Mouse (Mus musculus): Measurements from ENCODE around the gene Zscan22. TPM values are rescaled to one million over a fixed set of nuclear protein-coding genes. Genes with fewer than 3 reads are reported as not detected.
A peak's percentile ranks its signal among the peaks of the same experiment; 100 is the strongest.
"Not testable (repeated sequence)": the region's sequence is repeated elsewhere in the genome, so short reads cannot be mapped to it uniquely, and the experiment has no call there.

The Zscan22 gene
- total RNA-seq (2021), result 10 to 100 TPM; 16.2 to 17.0 TPM
- long read RNA-seq, experiment 1, transcript Zscan22-203 (2 exons, 2,087 nt), result major isoform, 12 of 17 reads
- long read RNA-seq, experiment 1, partial matches to known transcripts, result 0 of 17 reads
- long read RNA-seq, experiment 1, other reads (novel, unspliced or antisense), result 4 of 17 reads
- long read RNA-seq, experiment 2, transcript Zscan22-203 (2 exons, 2,087 nt), result major isoform, 9 of 20 reads
- long read RNA-seq, experiment 2, partial matches to known transcripts, result 1 of 20 reads
- long read RNA-seq, experiment 2, other reads (novel, unspliced or antisense), result 7 of 20 reads

- intact Hi-C loops (cut with DNase I), result loop anchor here (1.0 to 10.0 kb wide), 3 partner anchors 17 to 377 kb away; partner anchors contain the start of genes Lig1, Rps5, Zfp128 and Zswim9
- H3K27ac ChIP-seq, result peak within 1 kb of the TSS; percentile 73
- peak; percentile 3; the same call in 1 of the 2 replicates for TF ChIP-seq CTCF (IDR thresholded peaks at IDR 0.05)
Observed at GRCm38 (mm10) chr7:12897655-12898410, at the start of gene Zscan22. Gene Zscan22 (plus strand): TSS chr7:12897815.

GRCm38 (mm10) chr7:12874301-12874700, 23.3 kb upstream of the Zscan22 start:
- peak; percentile 57 for TF ChIP-seq CTCF (IDR thresholded peaks at IDR 0.05)
- intact Hi-C loops (cut with DNase I), result no loop called here
- Histone ChIP-seq H3K4me3 (no peak overlapping the region), H3K27ac (no peak overlapping the region)
- no peak for DNase-seq (ENCODE audit: extremely low spot score in 1 of 2, low spot score in 2 of 2)

More at GRCm38 (mm10) chr7:12897655-12898410, at the start of gene Zscan22:
- H3K4me3 ChIP-seq, result peak within 1 kb of the TSS; percentile 69
- peak; percentile 92 to 93 for DNase-seq (ENCODE audit: extremely low spot score in 1 of 2, low spot score in 2 of 2)

GRCm38 (mm10) chr7:12880036-12880435, 17.6 kb upstream of the Zscan22 start:
- peak overlapping the region; percentile 86; the same call in 1 of the 2 replicates for H3K4me3 ChIP-seq
- intact Hi-C loops (cut with DNase I), result loop anchor here (1.0 to 10.0 kb wide), 5 partner anchors 62 to 458 kb away; partner anchors contain the start of genes Zfp329 and Zfp551
- H3K27ac ChIP-seq, result no peak overlapping the region
- no peak for TF ChIP-seq CTCF (IDR thresholded peaks at IDR 0.05)
- no peak for DNase-seq (ENCODE audit: extremely low spot score in 1 of 2, low spot score in 2 of 2)

- intact Hi-C loops (cut with DNase I), result loop anchor here (1.0 to 10.0 kb wide), 5 partner anchors 62 to 458 kb away; partner anchors contain the start of genes Zfp329 and Zfp551
Observed at GRCm38 (mm10) chr7:12880497-12880896, 17.1 kb upstream of the Zscan22 start.

GRCm38 (mm10) chr7:12880911-12881660, 16.5 kb upstream of the Zscan22 start, which contains the start of gene Zfp128:
Gene Zfp128 (plus strand): TSS chr7:12881177.
- peak; percentile 94 to 95 for DNase-seq (ENCODE audit: extremely low spot score in 1 of 2, low spot score in 2 of 2)
- intact Hi-C loops (cut with DNase I), result loop anchor here (1.0 to 10.0 kb wide), 6 partner anchors 16 to 459 kb away; partner anchors contain the start of genes Zfp329, Zfp551 and Zscan22
- TF ChIP-seq CTCF (IDR thresholded peaks at IDR 0.05), result peak; percentile 24
- Histone ChIP-seq H3K27ac (peak within 1 kb of the TSS; percentile 78), H3K4me3 (peak within 1 kb of the TSS; percentile 86)

More at GRCm38 (mm10) chr7:12880497-12880896, 17.1 kb upstream of the Zscan22 start:
- not testable (repeated sequence) for DNase-seq (ENCODE audit: extremely low spot score in 1 of 2, low spot score in 2 of 2)
- Histone ChIP-seq H3K27ac (peak overlapping the region; percentile 74; the same call in 1 of the 2 replicates), H3K4me3 (peak overlapping the region; percentile 86)

GRCm38 (mm10) chr7:12886563-12887266, 10.9 kb upstream of the Zscan22 start:
- intact Hi-C loops (cut with DNase I), result loop anchor here (10.0 kb wide), 1 partner anchor 402 kb away; no protein-coding TSS in a partner anchor
- Histone ChIP-seq H3K4me3 (no peak overlapping the region), H3K27ac (no peak overlapping the region)
- DNase-seq (ENCODE audit: extremely low spot score in 1 of 2, low spot score in 2 of 2), result no peak
- no peak for TF ChIP-seq CTCF (IDR thresholded peaks at IDR 0.05)

- no peak overlapping the region for H3K27ac ChIP-seq
- no peak for TF ChIP-seq CTCF (IDR thresholded peaks at IDR 0.05)
- intact Hi-C loops (cut with DNase I), result loop anchor here (10.0 kb wide), 1 partner anchor 403 kb away; no protein-coding TSS in a partner anchor
- no peak for DNase-seq (ENCODE audit: extremely low spot score in 1 of 2, low spot score in 2 of 2)
- no peak overlapping the region for H3K4me3 ChIP-seq
Observed at GRCm38 (mm10) chr7:12887585-12887984, 10.0 kb upstream of the Zscan22 start.

GRCm38 (mm10) chr7:12890928-12891327, 6.7 kb upstream of the Zscan22 start:
- TF ChIP-seq CTCF (IDR thresholded peaks at IDR 0.05), result no peak
- intact Hi-C loops (cut with DNase I), result loop anchor here (10.0 kb wide), 1 partner anchor 384 kb away; the partner anchor contains the start of genes Lig1 and Zswim9
- Histone ChIP-seq H3K4me3 (no peak overlapping the region), H3K27ac (no peak overlapping the region)
- no peak for DNase-seq (ENCODE audit: extremely low spot score in 1 of 2, low spot score in 2 of 2)

- Histone ChIP-seq H3K4me3 (no peak overlapping the region), H3K27ac (no peak overlapping the region)
- intact Hi-C loops (cut with DNase I), result loop anchor here (10.0 kb wide), 1 partner anchor 383 kb away; the partner anchor contains the start of genes Lig1 and Zswim9
- no peak for DNase-seq (ENCODE audit: extremely low spot score in 1 of 2, low spot score in 2 of 2)
- no peak for TF ChIP-seq CTCF (IDR thresholded peaks at IDR 0.05)
Observed at GRCm38 (mm10) chr7:12891334-12891733, 6.3 kb upstream of the Zscan22 start.

GRCm38 (mm10) chr7:12901517-12901916, 3.9 kb downstream of the Zscan22 start:
- intact Hi-C loops (cut with DNase I), result no loop called here
- DNase-seq (ENCODE audit: extremely low spot score in 1 of 2, low spot score in 2 of 2), result no peak
- H3K27ac ChIP-seq, result no peak overlapping the region
- H3K4me3 ChIP-seq, result no peak overlapping the region
- TF ChIP-seq CTCF (IDR thresholded peaks at IDR 0.05), result no peak
